Mouse (Mus musculus): ENCODE data around the gene Nr2c2ap.
A peak's percentile ranks its signal among the peaks of the same experiment; 100 is the strongest.

GRCm38 (mm10) chr8:70166504-70167110 is 35.5 kb downstream of the Nr2c2ap start:
- TF ChIP-seq CTCF (IDR thresholded peaks at IDR 0.05; ENCODE audit: control insufficient read depth, insufficient read depth, low read length) (peak; percentile 91), POLR2A (IDR thresholded peaks at IDR 0.05; ENCODE audit: borderline replicate concordance, control insufficient read depth, low read depth, low read length) (peak; percentile 17; the same call in 1 of the 2 replicates)

Measured in bone marrow, adult 2 months (tissue).